Mouse (Mus musculus) intestine, embryonic 16.5 days (tissue): Measurements from ENCODE around the gene Pik3r4. TPM values are rescaled to one million over a fixed set of nuclear protein-coding genes. Genes with fewer than 3 reads are reported as not detected.
"Not testable (repeated sequence)": the region's sequence is repeated elsewhere in the genome, so short reads cannot be mapped to it uniquely, and the experiment has no call there.

Experiments
- ATAC-seq: fragments of 200-750 bp; cut with Nextera tagmentation; 2 replicates; pipeline ENCODE4 v1.8.0; 2017; ENCODE audit warnings: moderate TSS enrichment, moderate library complexity
- H3K27ac ChIP-seq: fragments of 300-500 bp; sonication (generic); 2 replicates; pipeline ENCODE4 v1.5.1; 2014; ENCODE audit warnings: mild to moderate bottlenecking, low read length
- H3K27me3 ChIP-seq: fragments of 300-500 bp; sonication (generic); replicated peaks from 2 replicates; pipeline ENCODE4 v1.6.1; 2014; ENCODE audit warnings: low read length, control low read depth, mixed read lengths; ENCODE audit not compliant: control insufficient read depth, insufficient read depth
- H3K36me3 ChIP-seq: fragments of 300-500 bp; sonication (generic); 2 replicates; pipeline ENCODE4 v1.6.1; 2014; ENCODE audit warnings: low read length, control low read depth; ENCODE audit not compliant: control insufficient read depth, insufficient read depth
- H3K4me1 ChIP-seq: fragments of 300-500 bp; sonication (generic); 2 replicates; pipeline ENCODE4 v1.6.1; 2014; ENCODE audit warnings: low read length, control low read depth, mixed read lengths; ENCODE audit not compliant: control insufficient read depth, insufficient read depth
- H3K4me2 ChIP-seq: fragments of 300-500 bp; sonication (generic); 2 replicates; pipeline ENCODE4 v1.6.1; 2014; ENCODE audit warnings: low read depth, low read length, control low read depth
- H3K4me3 ChIP-seq: fragments of 300-500 bp; sonication (generic); 2 replicates; pipeline ENCODE4 v1.5.1; 2014; ENCODE audit warnings: mild to moderate bottlenecking, low read length
- H3K9ac ChIP-seq: fragments of 300-500 bp; sonication (generic); 2 replicates; pipeline ENCODE4 v1.6.1; 2014; ENCODE audit warnings: low read depth, low read length
- H3K9me3 ChIP-seq: fragments of 300-500 bp; sonication (generic); 2 replicates; pipeline ENCODE4 v1.6.1; 2016; ENCODE audit warnings: low read length, control low read depth; ENCODE audit not compliant: control insufficient read depth
- WGBS: fragments of 180-500 bp; shearing (Covaris S2); extraction: QIAGEN DNeasy Blood & Tissue Kit; methylation state at CpG from one replicate; pipeline ENCODE4 v1.1.7; 2014; 5-methylcytosine and 5-hydroxymethylcytosine counted together
- polyA plus RNA-seq: library from polyadenylated mRNA; unstranded; fragments of >200 nt; fragmentation: Nextera tagmentation; extraction: Ambion mirVana; gene quantifications from 2 replicates; pipeline ENCODE4 v1.2.1, GENCODE M21; 2015

Gene Pik3r4
- 13.2 and 13.3 TPM in 2 replicates for polyA plus RNA-seq

- H3K9ac ChIP-seq: peak within 1 kb of the TSS; percentile 91
- 6% methylated on average over 37 of the region's 37 CpGs for WGBS
- peaks cover 4% of the 10 kb centered on the region; the same call in 1 of the 2 replicates for H3K4me1 ChIP-seq
- peak; percentile 96 for ATAC-seq
- no peaks in the 10 kb centered on the region for H3K36me3 ChIP-seq
- no peaks in the 10 kb centered on the region for H3K27me3 ChIP-seq
- peak within 1 kb of the TSS; percentile 80 for H3K4me2 ChIP-seq
- H3K27ac ChIP-seq: peak within 1 kb of the TSS; percentile 75
- no peaks in the 10 kb centered on the region for H3K9me3 ChIP-seq
- peak within 1 kb of the TSS; percentile 96 for H3K4me3 ChIP-seq
Measured at GRCm38 (mm10) chr9:105642460-105643371, at the start of gene Pik3r4. Gene Pik3r4 (plus strand): TSS chr9:105642978.

- Histone ChIP-seq H3K9ac (no peak overlapping the region), H3K4me3 (no peak overlapping the region), H3K36me3 (no peaks in the 10 kb centered on the region), H3K27ac (no peak overlapping the region), H3K27me3 (no peaks in the 10 kb centered on the region), H3K9me3 (no peaks in the 10 kb centered on the region), H3K4me1 (no peaks in the 10 kb centered on the region), H3K4me2 (no peak overlapping the region)
- ATAC-seq: no peak
- WGBS: 75% methylated on average over 4 of the region's 4 CpGs
Measured at GRCm38 (mm10) chr9:105598906-105599305, 43.9 kb upstream of the Pik3r4 start.

- no peak for ATAC-seq
- H3K27ac ChIP-seq: no peak overlapping the region
- H3K27me3 ChIP-seq: no peaks in the 10 kb centered on the region
- no peaks in the 10 kb centered on the region for H3K36me3 ChIP-seq
- H3K4me1 ChIP-seq: no peaks in the 10 kb centered on the region
- no peak overlapping the region for H3K4me2 ChIP-seq
- WGBS: 80% methylated on average over 15 of the region's 15 CpGs
- no peak overlapping the region for H3K9ac ChIP-seq
- H3K9me3 ChIP-seq: no peaks in the 10 kb centered on the region
- H3K4me3 ChIP-seq: no peak overlapping the region
Measured at GRCm38 (mm10) chr9:105611980-105612771, 30.6 kb upstream of the Pik3r4 start.

- WGBS: 81% methylated on average over 7 of the region's 7 CpGs
- no peaks in the 10 kb centered on the region for H3K9me3 ChIP-seq
- no peak overlapping the region for H3K27ac ChIP-seq
- no peak for ATAC-seq
- no peaks in the 10 kb centered on the region for H3K36me3 ChIP-seq
- H3K9ac ChIP-seq: no peak overlapping the region
- H3K27me3 ChIP-seq: no peaks in the 10 kb centered on the region
- no peaks in the 10 kb centered on the region for H3K4me1 ChIP-seq
- H3K4me3 ChIP-seq: no peak overlapping the region
- no peak overlapping the region for H3K4me2 ChIP-seq
Measured at GRCm38 (mm10) chr9:105612919-105613318, 29.9 kb upstream of the Pik3r4 start.

- H3K27ac ChIP-seq: no peak overlapping the region
- no peak overlapping the region for H3K4me3 ChIP-seq
- no peaks in the 10 kb centered on the region for H3K9me3 ChIP-seq
- no peaks in the 10 kb centered on the region for H3K27me3 ChIP-seq
- H3K4me2 ChIP-seq: no peak overlapping the region
- no peaks in the 10 kb centered on the region for H3K36me3 ChIP-seq
- H3K4me1 ChIP-seq: no peaks in the 10 kb centered on the region
- H3K9ac ChIP-seq: no peak overlapping the region
- no peak for ATAC-seq
- WGBS: 82% methylated on average over 2 of the region's 2 CpGs
Measured at GRCm38 (mm10) chr9:105615952-105616351, 26.8 kb upstream of the Pik3r4 start.

- H3K4me1 ChIP-seq, H3K27ac ChIP-seq, H3K9me3 ChIP-seq, H3K4me3 ChIP-seq, H3K36me3 ChIP-seq, ATAC-seq, H3K27me3 ChIP-seq, H3K4me2 ChIP-seq, H3K9ac ChIP-seq: not testable (repeated sequence)
Measured at GRCm38 (mm10) chr9:105617274-105617673, 25.5 kb upstream of the Pik3r4 start.

GRCm38 (mm10) chr9:105633961-105634360 is 8.8 kb upstream of the Pik3r4 start:
- Histone ChIP-seq H3K27ac (no peak overlapping the region), H3K36me3 (no peaks in the 10 kb centered on the region), H3K9me3 (no peaks in the 10 kb centered on the region), H3K27me3 (no peaks in the 10 kb centered on the region), H3K4me2 (no peak overlapping the region), H3K9ac (no peak overlapping the region), H3K4me3 (no peak overlapping the region), H3K4me1 (no peaks in the 10 kb centered on the region)
- ATAC-seq: no peak
- WGBS: 76% methylated on average over 2 of the region's 2 CpGs

GRCm38 (mm10) chr9:105641377-105641776 is 1.4 kb upstream of the Pik3r4 start:
- ATAC-seq, H3K4me1 ChIP-seq: not testable (repeated sequence)
- 83% methylated on average over 6 of the region's 6 CpGs for WGBS

GRCm38 (mm10) chr9:105656189-105656588 is 13.4 kb downstream of the Pik3r4 start:
- WGBS: 54% methylated on average over 2 of the region's 2 CpGs
- H3K36me3 ChIP-seq: peaks cover 4% of the 10 kb centered on the region; the same call in 1 of the 2 replicates
- no peak for ATAC-seq

More at GRCm38 (mm10) chr9:105641377-105641776, 1.4 kb upstream of the Pik3r4 start:
- not testable (repeated sequence) for H3K9ac ChIP-seq, H3K4me3 ChIP-seq, H3K27me3 ChIP-seq, H3K27ac ChIP-seq, H3K9me3 ChIP-seq, H3K4me2 ChIP-seq, H3K36me3 ChIP-seq

More at GRCm38 (mm10) chr9:105656189-105656588, 13.4 kb downstream of the Pik3r4 start:
- Histone ChIP-seq H3K9ac (no peak overlapping the region), H3K27me3 (no peaks in the 10 kb centered on the region), H3K9me3 (no peaks in the 10 kb centered on the region), H3K4me3 (no peak overlapping the region), H3K4me1 (no peaks in the 10 kb centered on the region), H3K27ac (no peak overlapping the region), H3K4me2 (no peak overlapping the region)
